ENCODE assay signal across 8 mouse cellular contexts in the genomic region with DNA sequence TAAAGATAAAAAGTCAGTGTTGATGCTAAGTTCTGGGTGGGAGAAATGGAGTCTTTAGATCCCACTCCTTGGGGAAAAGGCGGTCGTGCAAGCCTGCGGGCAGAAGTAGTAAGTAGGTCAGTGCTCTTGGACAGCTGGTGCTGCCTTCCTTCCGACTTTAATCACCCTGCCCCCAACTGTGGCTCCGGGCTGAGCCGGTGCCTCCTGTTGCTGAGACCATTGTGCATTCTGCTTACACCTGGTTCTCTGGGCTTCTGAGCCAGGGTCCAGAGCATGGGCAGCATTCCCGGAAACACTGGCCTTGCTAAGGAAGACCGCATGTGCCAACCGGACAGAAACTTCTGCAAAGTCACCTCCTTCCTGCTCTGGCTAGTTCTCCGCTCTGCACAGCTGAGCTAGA. TPM values are rescaled to one million over a fixed set of nuclear protein-coding genes. Genes with fewer than 3 reads are reported as not detected.
DNase-seq lines count a peak whose midpoint lies in the region; ATAC-seq lines count a peak whose summit lies in the region.

No protein-coding gene starts in this region.

- H3K9ac ChIP-seq in neural tube, embryonic 11.5 days (ENCODE audit: low read length): no peak overlapping the region
- no peak overlapping the region for H3K9ac ChIP-seq in embryonic facial prominence, embryonic 12.5 days
- peak overlapping the region; percentile 67 for H3K9ac ChIP-seq in heart, embryonic 16.5 days (ENCODE audit: low read length)
- peak overlapping the region; percentile 32; the same call in 1 of the 2 replicates for H3K9ac ChIP-seq in neural tube, embryonic 13.5 days

- H3K27me3 ChIP-seq in neural tube, embryonic 11.5 days (ENCODE audit: control insufficient read depth, insufficient read depth, low read length): no peaks in the 10 kb centered on the region
- no peaks in the 10 kb centered on the region for H3K27me3 ChIP-seq in embryonic facial prominence, embryonic 12.5 days
- no peaks in the 10 kb centered on the region for H3K27me3 ChIP-seq in heart, embryonic 16.5 days (ENCODE audit: control insufficient read depth, insufficient read depth, low read length)
- H3K27me3 ChIP-seq in neural tube, embryonic 13.5 days: no peaks in the 10 kb centered on the region

- peaks cover 11% of the 10 kb centered on the region for H3K36me3 ChIP-seq in neural tube, embryonic 11.5 days (ENCODE audit: control insufficient read depth, insufficient read depth, low read length)
- peaks cover 44% of the 10 kb centered on the region for H3K36me3 ChIP-seq in embryonic facial prominence, embryonic 12.5 days
- peaks cover 14% of the 10 kb centered on the region for H3K36me3 ChIP-seq in heart, embryonic 16.5 days (ENCODE audit: control insufficient read depth, insufficient read depth)
- peaks cover 38% of the 10 kb centered on the region for H3K36me3 ChIP-seq in neural tube, embryonic 13.5 days

- no peaks in the 10 kb centered on the region for H3K9me3 ChIP-seq in neural tube, embryonic 11.5 days (ENCODE audit: control insufficient read depth, low read length)
- H3K9me3 ChIP-seq in embryonic facial prominence, embryonic 12.5 days: no peaks in the 10 kb centered on the region
- no peaks in the 10 kb centered on the region for H3K9me3 ChIP-seq in heart, embryonic 16.5 days (replicated peaks; ENCODE audit: control insufficient read depth, low read length)
- H3K9me3 ChIP-seq in neural tube, embryonic 13.5 days: no peaks in the 10 kb centered on the region

- no peak overlapping the region; the same call in 1 of the 2 replicates for H3K27ac ChIP-seq in neural tube, embryonic 11.5 days (ENCODE audit: low read depth, low read length)
- peak overlapping the region; percentile 63 for H3K27ac ChIP-seq in embryonic facial prominence, embryonic 12.5 days
- peak overlapping the region; percentile 99 for H3K27ac ChIP-seq in heart, embryonic 16.5 days (ENCODE audit: low read length)
- H3K27ac ChIP-seq in neural tube, embryonic 13.5 days (replicated peaks): peak overlapping the region; percentile 99; the same call in 1 of the 2 replicates

- H3K4me1 ChIP-seq in neural tube, embryonic 11.5 days (ENCODE audit: control insufficient read depth, insufficient read depth, low read length): peaks cover 31% of the 10 kb centered on the region
- peaks cover 42% of the 10 kb centered on the region for H3K4me1 ChIP-seq in embryonic facial prominence, embryonic 12.5 days
- peaks cover 71% of the 10 kb centered on the region for H3K4me1 ChIP-seq in heart, embryonic 16.5 days (ENCODE audit: control insufficient read depth, insufficient read depth, low read length)
- peaks cover 76% of the 10 kb centered on the region for H3K4me1 ChIP-seq in neural tube, embryonic 13.5 days (replicated peaks)

- DNase-seq in neural tube, embryonic 11.5 days (ENCODE audit: low spot score): no peak
- no peak for DNase-seq in neural tube, embryonic 10.5 days (ENCODE audit: extremely low spot score, low spot score)
- peak; percentile 66 to 84 for DNase-seq in kidney, postnatal 25 days
- no peak for DNase-seq in layer of hippocampus, postnatal 25 days (ENCODE audit: extremely low spot score in 1 of 2, low spot score in 1 of 2)
- no peak for DNase-seq in spleen, postnatal 4 days (ENCODE audit: low spot score in 2 of 2)

- WGBS in neural tube, embryonic 11.5 days: 60% methylated on average over 10 of the region's 10 CpGs
- 70% methylated on average over 10 of the region's 10 CpGs for WGBS in embryonic facial prominence, embryonic 12.5 days
- 32% methylated on average over 10 of the region's 10 CpGs for WGBS in heart, embryonic 16.5 days
- 49% methylated on average over 10 of the region's 10 CpGs for WGBS in neural tube, embryonic 13.5 days

- ATAC-seq in neural tube, embryonic 11.5 days (ENCODE audit: insufficient read depth, low FRiP score, low TSS enrichment): no peak
- no peak for ATAC-seq in embryonic facial prominence, embryonic 12.5 days (ENCODE audit: insufficient number of reproducible peaks, insufficient read depth, low FRiP score, low TSS enrichment)
- no peak for ATAC-seq in heart, embryonic 16.5 days (replicated peaks; ENCODE audit: extremely low read depth, insufficient read depth, low FRiP score)
- no peak for ATAC-seq in neural tube, embryonic 13.5 days (ENCODE audit: low read depth)

- H3K4me2 ChIP-seq in neural tube, embryonic 11.5 days (ENCODE audit: low read depth): peak overlapping the region; percentile 23
- peak overlapping the region; percentile 85 for H3K4me2 ChIP-seq in embryonic facial prominence, embryonic 12.5 days (replicated peaks)
- peak overlapping the region; percentile 62 for H3K4me2 ChIP-seq in heart, embryonic 16.5 days (ENCODE audit: low read depth, low read length)
- peak overlapping the region; percentile 90 for H3K4me2 ChIP-seq in neural tube, embryonic 13.5 days

- no peak overlapping the region for H3K4me3 ChIP-seq in neural tube, embryonic 11.5 days (ENCODE audit: low read depth, low read length)
- no peak overlapping the region for H3K4me3 ChIP-seq in embryonic facial prominence, embryonic 12.5 days
- peak overlapping the region; percentile 41 for H3K4me3 ChIP-seq in heart, embryonic 16.5 days (ENCODE audit: low read length)
- H3K4me3 ChIP-seq in neural tube, embryonic 13.5 days: no peak overlapping the region

RNA-seq across cellular contexts. Expression of gene Pkm, which starts 4.3 kb away (rescaled TPM):
- polyA plus RNA-seq in neural tube, embryonic 11.5 days (2014; fragmentation: Nextera tagmentation; extraction: Ambion mirVana): 2,042 and 2,202 TPM in 2 replicates
- polyA plus RNA-seq in embryonic facial prominence, embryonic 12.5 days (2016; fragmentation: Nextera tagmentation; extraction: Ambion mirVana): 1,462 TPM in 2 replicates
- polyA plus RNA-seq in heart, embryonic 16.5 days (2015; fragmentation: Nextera tagmentation; extraction: Ambion mirVana): 1,977 and 2,080 TPM in 2 replicates
- 1,094 and 1,196 TPM in 2 replicates for polyA plus RNA-seq in neural tube, embryonic 13.5 days (2015; fragmentation: Nextera tagmentation; extraction: Ambion mirVana)
- total RNA-seq in layer of hippocampus, postnatal 25 days (2021): 1,000 to 10,000 TPM; 1,212 to 1,366 TPM

RNA-seq across cellular contexts. Expression of gene Gramd2, which starts 19.5 kb away (rescaled TPM):
- polyA plus RNA-seq in neural tube, embryonic 11.5 days (2014; fragmentation: Nextera tagmentation; extraction: Ambion mirVana): 0.17 and 0.43 TPM in 2 replicates
- 0.65 and 0.69 TPM in 2 replicates for polyA plus RNA-seq in embryonic facial prominence, embryonic 12.5 days (2016; fragmentation: Nextera tagmentation; extraction: Ambion mirVana)
- 0.34 and 1.6 TPM in 2 replicates for polyA plus RNA-seq in heart, embryonic 16.5 days (2015; fragmentation: Nextera tagmentation; extraction: Ambion mirVana)
- 1.3 and 1.9 TPM in 2 replicates for polyA plus RNA-seq in neural tube, embryonic 13.5 days (2015; fragmentation: Nextera tagmentation; extraction: Ambion mirVana)
- 1 to 10 TPM; 4.9 to 7.3 TPM for total RNA-seq in layer of hippocampus, postnatal 25 days (2021)

RNA-seq across cellular contexts. Expression of gene Parp6, which starts 43.3 kb away (rescaled TPM):
- polyA plus RNA-seq in neural tube, embryonic 11.5 days (2014; fragmentation: Nextera tagmentation; extraction: Ambion mirVana): 107 and 135 TPM in 2 replicates
- 46.0 and 46.3 TPM in 2 replicates for polyA plus RNA-seq in embryonic facial prominence, embryonic 12.5 days (2016; fragmentation: Nextera tagmentation; extraction: Ambion mirVana)
- 21.1 and 24.1 TPM in 2 replicates for polyA plus RNA-seq in heart, embryonic 16.5 days (2015; fragmentation: Nextera tagmentation; extraction: Ambion mirVana)
- polyA plus RNA-seq in neural tube, embryonic 13.5 days (2015; fragmentation: Nextera tagmentation; extraction: Ambion mirVana): 189 and 197 TPM in 2 replicates
- total RNA-seq in layer of hippocampus, postnatal 25 days (2021): 100 to 1,000 TPM; 138 to 142 TPM

Comparison
In these comparisons a context has a peak if more than half of its experiments do, and no peak if none do; other contexts are left out.
1. H3K9ac ChIP-seq: peak in heart, embryonic 16.5 days (single experiment) and neural tube, embryonic 13.5 days (single experiment); none in neural tube, embryonic 11.5 days (single experiment) and embryonic facial prominence, embryonic 12.5 days (single experiment).
2. DNase-seq: peak in kidney, postnatal 25 days (2 of 2); none in neural tube, embryonic 11.5 days (single experiment), neural tube, embryonic 10.5 days (single experiment), layer of hippocampus, postnatal 25 days (0 of 2) and spleen, postnatal 4 days (0 of 2).
3. H3K4me2 ChIP-seq: peak in every context shown above with its lines; median percentile 90 in neural tube, embryonic 13.5 days; 85 in embryonic facial prominence, embryonic 12.5 days; 62 in heart, embryonic 16.5 days; 23 in neural tube, embryonic 11.5 days.